Mouse (Mus musculus): ENCODE measurements around the gene Vmn1r142.
"Not testable (repeated sequence)": the region's sequence is repeated elsewhere in the genome, so short reads cannot be mapped to it uniquely, and the experiment has no call there.

Gene Vmn1r142

DNA sequence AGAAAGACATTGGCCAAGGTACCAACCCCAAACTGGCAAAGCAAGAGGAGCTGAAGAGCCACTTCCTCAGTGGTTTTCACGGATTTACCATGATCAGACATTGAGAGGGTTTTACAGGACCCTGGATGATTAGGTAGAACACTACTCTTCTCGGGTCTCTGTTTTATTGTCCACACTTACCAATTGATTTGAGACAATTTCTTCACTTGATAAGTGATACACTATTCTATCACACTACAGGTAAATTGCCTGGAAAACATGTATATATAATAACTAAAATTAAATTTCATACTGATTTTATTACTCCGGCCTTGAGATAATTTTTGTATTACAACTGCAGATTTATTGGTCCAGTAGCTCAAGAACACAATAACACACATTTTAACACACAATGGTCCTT, at the start of gene Vmn1r142:
Gene Vmn1r142 (minus strand): TSS at position 101 of the 400 bp plus-strand sequence.
- DNase-seq (ENCODE audit: low spot score) = not testable (repeated sequence)

DNA sequence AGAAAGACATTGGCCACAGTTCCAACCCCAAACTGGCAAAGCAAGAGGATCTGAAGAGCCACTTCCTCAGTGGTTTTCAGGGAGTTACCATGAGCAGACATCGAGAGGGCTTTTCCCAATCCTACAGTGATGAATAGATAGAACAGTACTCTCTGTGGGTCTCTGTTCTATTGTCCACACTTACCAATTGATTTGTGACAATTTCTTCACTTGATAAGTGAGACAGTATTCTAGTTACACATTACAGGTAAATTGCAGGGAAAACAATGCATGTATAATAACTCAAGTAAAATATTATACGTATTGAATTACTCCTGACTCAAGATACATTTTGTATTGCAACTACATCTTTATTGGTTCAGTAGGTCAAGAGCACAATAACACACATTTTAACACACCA, 37.3 kb upstream of the Vmn1r142 start, which contains the start of gene Gm8653:
Gene Gm8653 (minus strand): TSS at position 101 of the 400 bp plus-strand sequence.
- not testable (repeated sequence) for DNase-seq (ENCODE audit: low spot score)

DNA sequence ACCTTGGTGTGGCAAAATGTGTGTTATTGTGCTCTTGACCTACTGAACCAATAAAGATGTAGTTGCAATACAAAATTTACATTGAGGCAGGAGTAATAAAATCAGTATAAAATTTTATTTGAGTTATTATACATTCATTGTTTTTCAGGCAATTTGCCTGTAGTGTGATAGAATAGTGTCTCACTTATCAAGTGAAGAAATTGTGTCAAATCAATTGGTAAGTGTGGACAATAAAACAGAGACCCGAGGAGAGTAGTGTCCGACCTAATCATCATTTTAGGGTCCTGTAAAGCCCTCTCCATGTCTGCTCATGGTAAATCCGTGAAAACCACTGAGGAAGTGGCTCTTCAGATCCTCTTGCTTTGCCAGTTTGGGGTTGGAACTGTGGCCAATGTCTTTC, 25.2 kb upstream of the Vmn1r142 start, which contains the start of gene Vmn1r143:
Gene Vmn1r143 (plus strand): TSS at position 301 of the 400 bp plus-strand sequence.
- not testable (repeated sequence) for DNase-seq (ENCODE audit: low spot score)

DNA sequence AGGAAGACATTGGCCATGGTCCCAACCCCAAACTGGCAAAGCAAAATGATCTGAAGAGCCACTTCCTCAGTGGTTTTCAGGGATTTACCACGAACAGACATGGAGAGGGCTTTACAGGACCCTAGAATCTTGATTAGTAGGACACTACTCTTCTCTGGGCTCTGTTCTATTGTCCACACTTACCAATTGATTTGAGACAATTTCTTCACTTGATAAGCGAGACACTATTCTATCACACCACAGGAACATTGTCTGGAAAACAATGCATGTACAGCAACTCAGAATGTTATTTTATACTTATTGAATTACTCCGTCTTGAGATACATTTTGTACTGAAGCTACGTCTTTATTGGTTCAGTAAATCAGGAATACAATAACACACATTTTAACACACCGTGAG, 29.2 kb downstream of the Vmn1r142 start, which contains the start of gene Gm10666:
Gene Gm10666 (minus strand): TSS at position 101 of the 400 bp plus-strand sequence.
- DNase-seq (ENCODE audit: low spot score) = not testable (repeated sequence)

DNA sequence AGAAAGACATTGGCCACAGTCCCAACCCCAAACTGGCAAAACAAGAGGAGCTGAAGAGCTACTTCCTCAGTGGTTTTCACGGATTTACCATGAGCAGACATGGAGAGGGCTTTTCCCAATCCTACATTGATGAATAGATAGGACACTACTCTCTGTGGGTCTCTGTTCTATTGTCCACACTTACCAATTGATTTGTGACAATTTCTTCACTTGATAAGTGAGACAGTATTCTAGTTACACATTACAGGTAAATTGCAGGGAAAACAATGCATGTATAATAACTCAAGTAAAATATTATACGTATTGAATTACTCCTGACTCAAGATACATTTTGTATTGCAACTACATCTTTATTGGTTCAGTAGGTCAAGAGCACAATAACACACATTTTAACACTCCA, 45.7 kb downstream of the Vmn1r142 start, which contains the start of gene Gm16451:
Gene Gm16451 (minus strand): TSS at position 101 of the 400 bp plus-strand sequence.
- not testable (repeated sequence) for DNase-seq (ENCODE audit: low spot score)

Data from MN1 (cell line).